Mouse (Mus musculus) brain, embryonic 14.5 days (tissue): ENCODE measurements at regions not wholly inside any gene's neighbourhood (a gene's known extent, or its start where the extent isn't known, plus 50 kb on each side); places are given as distances from the start of the nearest gene placed in this dataset.
"Not testable (repeated sequence)": the region's sequence is repeated elsewhere in the genome, so short reads cannot be mapped to it uniquely, and the experiment has no call there.

ENCODE experiments used
- DNase-seq: peaks from one replicate; pipeline ENCODE4 v3.0.0-alpha.2; 2011; ENCODE audit warnings: low read depth
- CTCF ChIP-seq: fragments of 200-500 bp; IDR thresholded peaks from 2 replicates; pipeline ENCODE4 v1.5.1; 2012; ENCODE audit warnings: inconsistent platforms, mild to moderate bottlenecking, moderate library complexity, borderline replicate concordance; ENCODE audit not compliant: insufficient read depth, insufficient read length; ENCODE audit errors: extremely low read depth
- POLR2A ChIP-seq: fragments of 200-500 bp; IDR thresholded peaks from 2 replicates; pipeline ENCODE4 v1.6.1; 2012; ENCODE audit warnings: mild to moderate bottlenecking, inconsistent platforms, borderline replicate concordance; ENCODE audit not compliant: poor library complexity, insufficient read depth, insufficient read length, severe bottlenecking; ENCODE audit errors: extremely low read depth

DNA sequence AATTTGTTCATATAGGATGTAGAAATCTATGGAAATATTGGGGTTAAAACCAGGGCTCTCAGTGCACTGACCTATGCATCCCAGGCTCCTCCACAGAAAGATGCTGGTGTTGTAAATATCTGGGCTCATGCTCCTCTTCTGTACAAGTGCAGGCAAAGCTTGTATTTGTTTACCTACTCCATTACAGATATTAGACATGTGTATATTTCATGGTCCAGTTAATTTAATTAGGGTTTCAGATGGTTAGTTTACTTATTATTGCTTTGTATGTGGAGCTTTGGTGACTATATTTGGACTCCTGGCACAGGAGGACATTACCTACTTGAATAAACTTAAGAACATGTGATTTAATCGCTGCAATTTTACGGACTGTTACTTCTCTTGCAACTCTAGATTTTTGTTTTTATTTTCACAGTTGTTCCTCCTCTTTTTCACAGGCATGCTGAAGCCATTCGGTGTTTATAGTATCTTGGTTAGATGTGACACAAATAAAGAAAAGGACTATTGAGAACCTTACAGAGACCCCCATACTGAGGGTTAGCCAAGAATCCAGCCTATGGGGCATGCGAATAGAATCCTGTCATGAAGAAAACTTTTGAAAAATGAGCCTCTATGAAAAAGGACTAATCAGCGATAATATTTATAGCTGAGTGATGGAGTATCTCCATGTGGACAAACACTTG, 738.4 kb downstream of the Gm21833 start:
- TF ChIP-seq CTCF = no peak
- no peak for TF ChIP-seq POLR2A
- DNase-seq = no peak

DNA sequence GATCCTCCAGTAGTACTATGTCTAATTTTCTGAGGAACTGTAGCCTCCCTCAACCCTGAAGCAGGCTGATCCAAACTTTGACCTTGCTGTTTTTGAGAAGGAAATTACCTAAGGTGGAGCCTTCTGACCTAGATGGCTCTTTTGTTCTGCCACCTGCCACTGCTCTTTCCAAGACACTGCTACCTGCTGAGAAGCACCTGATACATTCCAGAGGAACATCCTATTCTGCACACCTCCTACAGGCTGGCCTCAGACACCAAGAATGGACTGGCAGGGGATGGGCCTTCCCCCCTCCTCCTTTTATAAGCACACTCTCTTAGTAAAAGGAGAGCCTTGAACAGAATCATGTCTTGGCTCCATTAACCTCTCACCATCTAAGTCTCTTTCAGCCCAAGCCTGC, 750.9 kb downstream of the Gm21833 start:
- not testable (repeated sequence) for DNase-seq

DNA sequence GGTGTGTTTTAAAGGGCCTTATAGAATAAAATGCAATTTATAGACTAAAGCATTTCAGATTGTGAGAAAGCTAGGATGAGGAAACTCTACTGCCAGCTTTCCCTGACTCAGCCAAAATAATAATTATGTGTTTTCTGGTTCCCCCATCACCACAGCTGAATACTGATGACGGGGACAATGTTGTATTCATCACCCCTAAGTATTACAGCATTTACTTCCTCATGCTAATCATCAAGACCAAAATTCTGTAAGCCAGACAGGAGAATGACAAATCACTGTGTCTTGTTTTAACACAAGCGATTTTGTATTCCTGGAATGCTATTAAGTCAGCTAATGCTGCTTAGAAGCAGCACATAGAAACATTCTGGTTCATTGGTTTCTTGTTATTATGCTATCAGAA, 778.6 kb downstream of the Gm21833 start:
- no peak for TF ChIP-seq POLR2A
- no peak for TF ChIP-seq CTCF
- peak; percentile 57 for DNase-seq

DNA sequence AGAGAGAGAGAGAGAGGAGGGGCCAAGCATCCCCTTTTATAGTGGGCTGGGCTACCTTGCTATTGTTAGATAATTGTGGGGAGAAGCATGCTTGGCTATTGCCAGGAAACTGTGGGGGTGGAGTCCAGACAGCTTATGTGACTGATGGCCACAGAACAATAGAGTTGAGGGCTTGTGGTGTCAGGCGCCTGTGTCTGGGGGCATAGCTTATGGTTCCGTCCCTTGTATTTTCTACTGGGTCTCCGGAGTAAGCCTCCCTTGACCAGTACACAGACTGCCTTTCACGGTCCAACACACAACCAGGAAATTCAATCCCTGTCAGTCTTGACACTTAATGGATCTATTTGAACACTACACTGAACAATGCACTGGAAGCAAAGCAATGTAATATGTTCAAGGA, 781.1 kb downstream of the Gm21833 start:
- TF ChIP-seq POLR2A = no peak
- TF ChIP-seq CTCF = no peak

More for the DNA sequence above, 781.1 kb downstream of the Gm21833 start:
- DNase-seq = no peak
